Mouse (Mus musculus) liver, postnatal 0 days (tissue): ENCODE data around the gene Ttc3. TPM values are rescaled to one million over a fixed set of nuclear protein-coding genes. Genes with fewer than 3 reads are reported as not detected.

Source experiments
- ATAC-seq: fragments of 200-750 bp; cut with Nextera tagmentation; 2 replicates; pipeline ENCODE4 v1.8.0; 2017; ENCODE audit warnings: mild to moderate bottlenecking, moderate library complexity
- DNase-seq: peaks from one replicate; pipeline ENCODE4 v3.0.0-alpha.2; 2016
- H3K27ac ChIP-seq: fragments of 300-500 bp; sonication (generic); 2 replicates; pipeline ENCODE4 v1.5.1; 2014; ENCODE audit warnings: antibody characterized with exemption, moderate library complexity, mild to moderate bottlenecking, low read depth
- H3K27me3 ChIP-seq: fragments of 300-500 bp; sonication (generic); 2 replicates; pipeline ENCODE4 v1.6.1; 2014; ENCODE audit warnings: low read length, control low read depth, mixed read lengths; ENCODE audit not compliant: insufficient read depth
- H3K36me3 ChIP-seq: fragments of 300-500 bp; sonication (generic); replicated peaks from 2 replicates; pipeline ENCODE4 v1.6.1; 2014; ENCODE audit warnings: mild to moderate bottlenecking, control low read depth, low read length, moderate library complexity, mixed read lengths; ENCODE audit not compliant: insufficient read depth
- H3K4me1 ChIP-seq: fragments of 300-500 bp; sonication (generic); 2 replicates; pipeline ENCODE4 v1.6.1; 2014; ENCODE audit warnings: antibody characterized with exemption, mild to moderate bottlenecking, control low read depth; ENCODE audit not compliant: insufficient read depth
- H3K4me2 ChIP-seq: fragments of 300-500 bp; sonication (generic); 2 replicates; pipeline ENCODE4 v1.6.1; 2014; ENCODE audit warnings: low read depth, mild to moderate bottlenecking, low read length, moderate library complexity, mixed read lengths
- H3K4me3 ChIP-seq: fragments of 300-500 bp; sonication (generic); 2 replicates; pipeline ENCODE4 v1.5.1; 2014; ENCODE audit warnings: low read depth, low read length
- H3K9ac ChIP-seq: fragments of 300-500 bp; sonication (generic); replicated peaks from 2 replicates; pipeline ENCODE4 v1.6.1; 2014; ENCODE audit warnings: mild to moderate bottlenecking, moderate library complexity
- H3K9me3 ChIP-seq: fragments of 300-500 bp; sonication (generic); 2 replicates; pipeline ENCODE4 v1.6.1; 2016; ENCODE audit warnings: mild to moderate bottlenecking, control low read depth, low read length, mixed read lengths
- CTCF ChIP-seq: sonication (generic); IDR thresholded peaks from 2 replicates; pipeline ENCODE4 v1.5.1; 2016; ENCODE audit warnings: antibody characterized with exemption, low read depth
- EP300 ChIP-seq: IDR thresholded peaks from 2 replicates; pipeline ENCODE4 v1.6.1; 2016; ENCODE audit warnings: antibody characterized with exemption, low read depth, mild to moderate bottlenecking
- WGBS: fragments of 180-500 bp; shearing (Covaris S2); extraction: QIAGEN DNeasy Blood & Tissue Kit; methylation state at CpG from one replicate; pipeline ENCODE4 v1.1.7; 2014; ENCODE audit not compliant: insufficient replicate concordance; 5-methylcytosine and 5-hydroxymethylcytosine counted together
- polyA plus RNA-seq: library from polyadenylated mRNA; unstranded; fragments of >200 nt; fragmentation: Nextera tagmentation; extraction: Ambion mirVana; gene quantifications from 2 replicates; pipeline ENCODE4 v1.2.1, GENCODE M21; 2015

The Ttc3 gene
- polyA plus RNA-seq, 1 experiment from 2014 or later: 17.4 TPM

GRCm38 (mm10) chr16:94369596-94370172 lies 734 bp upstream of the Ttc3 start:
- H3K9ac ChIP-seq: peak overlapping the region; percentile 76
- TF ChIP-seq CTCF (no peak), EP300 (no peak)
- peaks cover 11% of the 10 kb centered on the region for H3K4me1 ChIP-seq
- peak overlapping the region; percentile 97 for H3K4me2 ChIP-seq
- H3K9me3 ChIP-seq: no peaks in the 10 kb centered on the region
- ATAC-seq (no peak), DNase-seq (no peak)
- no peaks in the 10 kb centered on the region for H3K27me3 ChIP-seq
- 7% methylated on average over 6 of the region's 6 CpGs for WGBS
- H3K27ac ChIP-seq: peak overlapping the region; percentile 82
- peak overlapping the region; percentile 76 for H3K4me3 ChIP-seq
- H3K36me3 ChIP-seq: no peaks in the 10 kb centered on the region

DNA sequence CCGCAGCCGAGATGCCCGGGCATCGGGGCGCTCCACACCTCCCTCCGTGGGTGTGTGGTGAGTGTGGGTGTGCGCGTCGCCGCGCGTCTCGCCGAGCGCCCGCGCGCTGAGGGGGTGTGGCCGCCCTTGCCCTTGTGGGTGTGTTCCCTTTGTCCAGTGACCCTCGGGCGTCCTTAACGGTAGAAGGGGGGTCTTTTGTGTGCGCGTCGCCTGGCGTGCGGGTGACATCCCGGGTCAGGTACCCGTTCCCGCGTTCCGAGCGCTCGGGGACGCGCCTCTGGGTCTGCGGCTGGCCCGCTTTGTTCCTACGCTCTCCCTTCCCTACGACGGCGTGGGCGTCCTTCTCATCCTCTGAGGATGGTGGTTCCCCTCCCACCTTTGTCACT lies 490 bp downstream of the Ttc3 start:
- H3K36me3 ChIP-seq: no peaks in the 10 kb centered on the region
- peak overlapping the region; percentile 97 for H3K4me2 ChIP-seq
- TF ChIP-seq CTCF: no peak
- H3K27me3 ChIP-seq: no peaks in the 10 kb centered on the region
- peaks cover 11% of the 10 kb centered on the region for H3K4me1 ChIP-seq
- H3K9ac ChIP-seq: peak overlapping the region; percentile 76
- WGBS: 0% methylated on average over 23 of the region's 43 CpGs
- ATAC-seq (peak; percentile 84), DNase-seq (peak; percentile 85)
- peak overlapping the region; percentile 76 for H3K4me3 ChIP-seq
- peak overlapping the region; percentile 82 for H3K27ac ChIP-seq
- no peaks in the 10 kb centered on the region for H3K9me3 ChIP-seq

DNA sequence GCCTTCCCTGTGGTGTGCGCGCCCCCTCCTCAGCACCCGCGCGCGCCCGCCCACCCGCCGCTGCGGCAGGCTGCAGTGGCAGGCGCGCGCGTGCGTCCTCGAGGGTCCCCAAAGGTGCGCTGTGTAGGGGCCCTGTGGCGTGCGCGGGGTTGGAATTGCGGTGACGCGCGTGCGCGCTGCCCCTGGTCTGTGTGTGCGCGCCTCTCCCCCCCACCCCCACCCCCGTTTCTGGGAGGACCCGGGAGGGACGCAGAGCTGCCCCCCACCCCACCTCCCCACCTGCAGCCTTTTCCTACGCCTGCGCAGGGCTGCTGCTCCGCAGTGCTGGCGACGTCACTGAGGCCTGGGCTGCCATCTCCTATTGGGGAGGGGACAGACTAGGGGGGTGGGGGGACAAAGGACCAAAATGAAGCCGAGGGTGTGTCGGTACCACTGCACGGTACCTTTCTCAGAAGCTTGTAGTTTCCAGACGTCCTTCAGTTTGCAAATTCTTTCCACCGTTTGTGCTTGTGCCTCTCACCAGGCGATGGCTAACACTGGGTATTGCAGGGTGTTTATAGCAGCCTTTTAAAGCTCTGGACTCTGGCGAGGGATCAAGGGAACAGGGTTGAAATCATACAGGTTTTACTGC lies 998 bp downstream of the Ttc3 start, which contains the start of gene Pigp:
TSS of gene Pigp (minus strand) at position 542 of the 631 bp plus-strand sequence.
- peak; percentile 67 for DNase-seq
- TF ChIP-seq CTCF (0 out of 2 replicates have a peak, but pooled peaks have one; percentile 27), EP300 (no peak)
- H3K27me3 ChIP-seq: no peaks in the 10 kb centered on the region
- peak within 1 kb of the TSS; percentile 76 for H3K9ac ChIP-seq
- peaks cover 11% of the 10 kb centered on the region for H3K4me1 ChIP-seq
- H3K4me3 ChIP-seq: peak within 1 kb of the TSS; percentile 76
- under 1% methylated on average over 40 of the region's 43 CpGs for WGBS
- peak within 1 kb of the TSS; percentile 97 for H3K4me2 ChIP-seq
- H3K9me3 ChIP-seq: no peaks in the 10 kb centered on the region
- peak; percentile 65 for ATAC-seq
- H3K36me3 ChIP-seq: no peaks in the 10 kb centered on the region
- H3K27ac ChIP-seq: peak within 1 kb of the TSS; percentile 82

- 61% methylated on average over 1 of the region's 1 CpGs for WGBS
- no peaks in the 10 kb centered on the region for H3K36me3 ChIP-seq
- no peak overlapping the region for H3K27ac ChIP-seq
- H3K4me2 ChIP-seq: no peak overlapping the region
- no peaks in the 10 kb centered on the region for H3K4me1 ChIP-seq
- ATAC-seq (no peak), DNase-seq (no peak)
- H3K27me3 ChIP-seq: no peaks in the 10 kb centered on the region
- no peak overlapping the region for H3K4me3 ChIP-seq
- TF ChIP-seq EP300: no peak
- no peak overlapping the region for H3K9ac ChIP-seq
- no peaks in the 10 kb centered on the region for H3K9me3 ChIP-seq
Measured at GRCm38 (mm10) chr16:94379386-94379785, 9.0 kb downstream of the Ttc3 start.

- Histone ChIP-seq H3K9me3 (no peaks in the 10 kb centered on the region), H3K9ac (no peak overlapping the region), H3K4me1 (no peaks in the 10 kb centered on the region), H3K27ac (no peak overlapping the region), H3K27me3 (no peaks in the 10 kb centered on the region), H3K4me2 (no peak overlapping the region), H3K36me3 (no peaks in the 10 kb centered on the region), H3K4me3 (no peak overlapping the region)
- DNase-seq: no peak
- WGBS: 83% methylated on average over 3 of the region's 3 CpGs
- ATAC-seq: no peak
- TF ChIP-seq CTCF (no peak), EP300 (no peak)
Measured at GRCm38 (mm10) chr16:94383277-94383676, 12.9 kb downstream of the Ttc3 start.

DNA sequence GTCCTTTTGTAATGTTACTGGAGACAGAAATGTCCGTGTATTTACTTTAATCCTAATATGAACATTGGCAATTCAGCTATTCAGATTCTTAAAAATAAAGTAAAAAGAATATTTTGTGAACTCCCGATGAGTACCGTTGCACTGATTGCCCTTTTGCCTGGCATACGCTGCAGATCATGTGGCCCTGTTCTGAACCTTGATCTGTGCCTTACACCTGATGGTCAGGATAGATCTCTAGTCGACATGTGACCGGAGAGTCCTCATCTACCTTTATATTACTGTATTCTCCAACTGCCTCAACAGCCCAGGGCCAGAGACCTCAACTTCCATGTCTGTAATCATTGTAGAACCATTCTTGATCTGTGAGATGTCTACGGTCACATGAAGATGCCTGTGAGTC lies 17.3 kb downstream of the Ttc3 start:
- H3K4me2 ChIP-seq: no peak overlapping the region
- no peak overlapping the region for H3K4me3 ChIP-seq
- ATAC-seq: peak; percentile 62
- DNase-seq: no peak
- TF ChIP-seq CTCF: no peak
- no peak for TF ChIP-seq EP300
- H3K27me3 ChIP-seq: no peaks in the 10 kb centered on the region
- no peaks in the 10 kb centered on the region; the same call in 1 of the 2 replicates for H3K36me3 ChIP-seq
- no peaks in the 10 kb centered on the region for H3K4me1 ChIP-seq
- no peak overlapping the region for H3K9ac ChIP-seq
- WGBS: 78% methylated on average over 7 of the region's 7 CpGs
- no peak overlapping the region for H3K27ac ChIP-seq
- no peaks in the 10 kb centered on the region for H3K9me3 ChIP-seq
